ENCODE assay signal across 7 mouse cellular contexts in the genomic region with DNA sequence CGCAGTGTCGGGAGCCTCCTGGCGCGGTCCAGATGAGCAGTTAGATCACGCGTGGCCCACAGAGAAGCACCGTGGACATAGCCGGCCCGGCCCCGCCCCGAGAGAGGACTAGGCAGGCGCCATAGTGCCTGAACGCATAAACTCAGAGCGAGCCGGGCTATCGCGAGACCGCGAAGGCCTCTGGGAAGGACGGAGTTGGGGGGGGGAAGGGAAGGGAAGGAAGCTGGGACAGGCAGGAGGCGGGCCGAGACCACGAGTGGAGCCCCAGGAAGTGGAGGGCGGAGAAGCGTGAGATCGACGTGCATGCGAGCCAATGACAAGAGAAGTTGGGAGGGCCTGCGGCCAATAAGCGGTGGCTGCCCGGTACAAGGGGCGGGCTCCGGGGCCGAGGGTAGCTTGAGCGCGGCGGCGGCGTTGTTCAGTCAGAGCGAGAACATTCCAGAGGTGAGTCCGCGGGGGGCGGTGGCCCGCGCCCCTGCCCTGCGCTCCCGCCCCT. TPM values are rescaled to one million over a fixed set of nuclear protein-coding genes. Genes with fewer than 3 reads are reported as not detected.
DNase-seq lines count a peak whose midpoint lies in the region; ATAC-seq lines count a peak whose summit lies in the region.

Gene Eif5, plus strand, starts transcription at position 221 of the 496 bp plus-strand sequence.

- WGBS in intestine, embryonic 15.5 days: under 1% methylated on average over 44 of the region's 47 CpGs
- WGBS in midbrain, embryonic 10.5 days: under 1% methylated on average over 46 of the region's 47 CpGs

- intact Hi-C loops in gastrocnemius, postnatal 36 days (cut with DNase I): loop anchor here (2.0 kb wide), 1 partner anchor 37 kb away; the partner anchor contains the start of gene Mark3
- intact Hi-C loops in left cerebral cortex, postnatal 25 days (cut with DNase I): loop anchor here (2.0 kb wide), 1 partner anchor 37 kb away; the partner anchor contains the start of gene Mark3

- H3K4me1 ChIP-seq in intestine, embryonic 15.5 days (replicated peaks): peaks cover 26% of the 10 kb centered on the region
- peaks cover 33% of the 10 kb centered on the region for H3K4me1 ChIP-seq in midbrain, embryonic 10.5 days

- peaks cover 12% of the 10 kb centered on the region for H3K36me3 ChIP-seq in intestine, embryonic 15.5 days
- peaks cover 41% of the 10 kb centered on the region for H3K36me3 ChIP-seq in midbrain, embryonic 10.5 days

- H3K9me3 ChIP-seq in intestine, embryonic 15.5 days: no peaks in the 10 kb centered on the region
- no peaks in the 10 kb centered on the region for H3K9me3 ChIP-seq in midbrain, embryonic 10.5 days (replicated peaks)

- no peaks in the 10 kb centered on the region for H3K27me3 ChIP-seq in intestine, embryonic 15.5 days (replicated peaks)
- no peaks in the 10 kb centered on the region for H3K27me3 ChIP-seq in midbrain, embryonic 10.5 days (ENCODE audit: low read depth, poor library complexity, severe bottlenecking)

- H3K4me2 ChIP-seq in intestine, embryonic 15.5 days (replicated peaks): peak within 1 kb of the TSS; percentile 65

- peak within 1 kb of the TSS; percentile 96 for H3K27ac ChIP-seq in intestine, embryonic 15.5 days
- H3K27ac ChIP-seq in midbrain, embryonic 10.5 days (replicated peaks): peak within 1 kb of the TSS; percentile 99

- H3K9ac ChIP-seq in intestine, embryonic 15.5 days: peak within 1 kb of the TSS; percentile 97

- ATAC-seq in intestine, embryonic 15.5 days: peak; percentile 97

- DNase-seq in adrenal gland, adult 2 months: peak; percentile 100
- DNase-seq in embryo, embryonic 11.5 days (ENCODE audit: low read depth, low spot score): peak; percentile 99
- peak; percentile 99 to 100 for DNase-seq in gastrocnemius, postnatal 36 days
- peak; percentile 100 for DNase-seq in left cerebral cortex, postnatal 25 days (ENCODE audit: low spot score in 2 of 2)
- peak; percentile 100 for DNase-seq in midbrain, embryonic 10.5 days (ENCODE audit: low spot score)
- DNase-seq in right cerebral cortex, postnatal 4 days: peak; percentile 99

- H3K4me3 ChIP-seq in intestine, embryonic 15.5 days (replicated peaks): peak within 1 kb of the TSS; percentile 93
- H3K4me3 ChIP-seq in midbrain, embryonic 10.5 days: peak within 1 kb of the TSS; percentile 97

RNA-seq across cellular contexts. Expression of gene Eif5, which starts in this region (rescaled TPM):
- total RNA-seq in adrenal gland, adult 2 months (2021): 100 to 1,000 TPM; 327 to 470 TPM
- polyA plus RNA-seq in adrenal gland, adult 2 months (2012; rRNA removed): 210 and 254 TPM in 2 replicates
- total RNA-seq in gastrocnemius, postnatal 36 days (2021): 100 to 1,000 TPM; 123 to 146 TPM
- 574 and 692 TPM in 2 replicates for polyA plus RNA-seq in intestine, embryonic 15.5 days (2015; fragmentation: Nextera tagmentation; extraction: Ambion mirVana)
- total RNA-seq in left cerebral cortex, postnatal 25 days (2021): 100 to 1,000 TPM; 243 to 251 TPM
- 713 and 786 TPM in 2 replicates for polyA plus RNA-seq in midbrain, embryonic 10.5 days (2016; fragmentation: Nextera tagmentation; extraction: Ambion mirVana)

Comparison
In these comparisons a context has a peak if more than half of its experiments do, and no peak if none do; other contexts are left out.
1. Peak in every context shown above with its lines: DNase-seq, ATAC-seq, H3K4me3 ChIP-seq and H3K27ac ChIP-seq.